Mouse (Mus musculus) spleen, adult 2 months (tissue): ENCODE measurements around the gene Npc1l1.

Source experiments
- CTCF ChIP-seq: fragments of 200-500 bp; IDR thresholded peaks from 2 replicates; pipeline ENCODE4 v1.5.1; 2011; ENCODE audit warnings: mild to moderate bottlenecking, inconsistent platforms; ENCODE audit not compliant: insufficient read depth, insufficient read length, insufficient replicate concordance; ENCODE audit errors: extremely low read depth
- POLR2A ChIP-seq: fragments of 200-500 bp; IDR thresholded peaks from 2 replicates; pipeline ENCODE4 v1.6.1; 2011; ENCODE audit warnings: low read depth, low read length, inconsistent platforms

DNA sequence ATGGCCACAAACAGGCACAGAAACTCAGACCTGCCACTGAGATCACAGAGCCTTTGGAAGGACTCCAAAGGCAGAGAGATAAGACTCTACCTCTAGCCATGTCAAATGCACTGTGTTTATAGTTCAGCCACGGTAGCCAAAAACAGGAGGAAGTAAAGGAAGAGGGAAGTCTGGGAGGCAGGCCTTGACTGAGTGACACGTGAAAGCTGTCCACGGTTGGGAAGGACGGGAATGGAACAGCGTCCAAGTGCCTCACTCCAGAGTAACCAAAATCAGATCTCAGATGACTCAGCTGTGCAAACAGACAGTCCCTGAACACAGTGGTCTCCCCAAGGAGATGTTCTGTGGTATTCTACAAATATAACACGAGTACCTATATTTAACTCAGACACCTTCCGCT, 55.2 kb downstream of the Npc1l1 start:
- no peak for TF ChIP-seq CTCF
- no peak for TF ChIP-seq POLR2A
